Comparison of ENCODE assay signal across 27 mouse cellular contexts in genomic region chr4:99713971-99714370, GRCm38 (mm10). TPM values are rescaled to one million over a fixed set of nuclear protein-coding genes. Genes with fewer than 3 reads are reported as not detected.
DNase-seq lines count a peak whose midpoint lies in the region; ATAC-seq lines count a peak whose summit lies in the region.
"Had no signal": no experiment of that assay in that cellular context is flagged by ENCODE, and none has a peak within 500 bp of the region (broad histone marks: within the 10 kb centered on the region; RNA-seq: fewer than 3 reads in every experiment).

No protein-coding gene starts in this region.

- ATAC-seq in cerebellum, adult (ENCODE audit: insufficient number of reproducible peaks, low FRiP score, low TSS enrichment), result no peak
- ATAC-seq in midbrain, embryonic 16.5 days, result no peak
- ATAC-seq: activated CD4-positive, CD25-positive, alpha-beta regulatory T cell, adult 4 months; CD4-positive, CD25-positive, alpha-beta regulatory T cell, adult 4 months; forebrain, embryonic 14.5 days; forebrain, embryonic 16.5 days; Patski had no signal

- DNase-seq in cerebellum, adult 9-10 months, result peak; percentile 38
- peak; percentile 51 for DNase-seq in heart, adult 11 months
- no peak for DNase-seq in heart, adult 18-20 months
- DNase-seq: adrenal gland, adult 2 months; adrenal gland, postnatal 10 days; adrenal gland, postnatal 25 days; B cell, adult 2 months; cerebellum, adult 11-12 months; cerebellum, adult 2 months; cerebellum, postnatal 10 days; cerebellum, postnatal 25 days; embryo, embryonic 11 days had no signal

- H3K27me3 ChIP-seq in midbrain, embryonic 16.5 days (ENCODE audit: control insufficient read depth, insufficient read depth, low read depth, low read length), result no peaks in the 10 kb centered on the region
- H3K27me3 ChIP-seq: CH12.LX; embryonic facial prominence, embryonic 13.5 days; embryonic facial prominence, embryonic 15.5 days; Patski had no signal

- no peaks in the 10 kb centered on the region for H3K9me3 ChIP-seq in midbrain, embryonic 16.5 days (replicated peaks; ENCODE audit: control insufficient read depth, low read length, poor library complexity, severe bottlenecking)
- H3K9me3 ChIP-seq: embryonic facial prominence, embryonic 13.5 days; embryonic facial prominence, embryonic 15.5 days; forebrain, embryonic 10.5 days; forebrain, embryonic 12.5 days; G1E had no signal

- no peaks in the 10 kb centered on the region; the same call in 1 of the 2 replicates for H3K4me1 ChIP-seq in midbrain, embryonic 16.5 days (ENCODE audit: control insufficient read depth, insufficient read depth, low read length)
- H3K4me1 ChIP-seq: embryonic facial prominence, embryonic 15.5 days had no signal

- no peak overlapping the region for H3K4me2 ChIP-seq in midbrain, embryonic 16.5 days (ENCODE audit: low read length)
- H3K4me2 ChIP-seq: embryonic facial prominence, embryonic 13.5 days; embryonic facial prominence, embryonic 15.5 days; forebrain, embryonic 12.5 days had no signal

- H3K4me3 ChIP-seq in midbrain, embryonic 16.5 days (ENCODE audit: low read depth, low read length), result no peak overlapping the region
- H3K4me3 ChIP-seq: embryonic facial prominence, embryonic 13.5 days; embryonic facial prominence, embryonic 15.5 days; erythroblast, embryonic 14.5 days; forebrain, embryonic 10.5 days; forebrain, embryonic 12.5 days had no signal

- no peaks in the 10 kb centered on the region for H3K36me3 ChIP-seq in midbrain, embryonic 16.5 days (ENCODE audit: control insufficient read depth, insufficient read depth, low read length)
- H3K36me3 ChIP-seq: embryonic facial prominence, embryonic 13.5 days; embryonic facial prominence, embryonic 15.5 days; forebrain, embryonic 12.5 days had no signal

- no peak overlapping the region for H3K27ac ChIP-seq in midbrain, embryonic 16.5 days (ENCODE audit: low read length)
- H3K27ac ChIP-seq: embryonic facial prominence, embryonic 13.5 days; embryonic facial prominence, embryonic 15.5 days; forebrain, embryonic 10.5 days; forebrain, embryonic 12.5 days had no signal

- H3K9ac ChIP-seq in midbrain, embryonic 16.5 days (ENCODE audit: low read depth, low read length), result no peak overlapping the region
- H3K9ac ChIP-seq: embryonic facial prominence, embryonic 13.5 days; embryonic facial prominence, embryonic 15.5 days; forebrain, embryonic 12.5 days had no signal

- WGBS in midbrain, embryonic 16.5 days, result 91% methylated on average over 6 of the region's 6 CpGs

RNA-seq across cellular contexts. Expression of gene Alg6, which starts 1.5 kb away (rescaled TPM):
- total RNA-seq in heart, adult 18-20 months (2021), result 1 to 10 TPM; 5.0 TPM
- polyA plus RNA-seq in midbrain, embryonic 16.5 days (2015; fragmentation: Nextera tagmentation; extraction: Ambion mirVana), result 12.3 and 13.3 TPM in 2 replicates
- polyA plus RNA-seq: erythroblast, embryonic 14.5 days had no signal

RNA-seq across cellular contexts. Expression of gene Foxd3, which starts 57.9 kb away (rescaled TPM):
- total RNA-seq in heart, adult 18-20 months (2021), result under 1 TPM; 0.22 to 0.36 TPM
- polyA plus RNA-seq in midbrain, embryonic 16.5 days (2015; fragmentation: Nextera tagmentation; extraction: Ambion mirVana), result 0.11 and 0.18 TPM in 2 replicates
- total RNA-seq: CH12.LX; common myeloid progenitor, adult 5-6 weeks; G1E had no signal
- polyA plus RNA-seq: activated CD4-positive, CD25-positive, alpha-beta regulatory T cell, adult 4 months; CD4-positive, CD25-positive, alpha-beta regulatory T cell, adult 4 months; erythroblast, embryonic 14.5 days; forebrain, embryonic 14.5 days; G1E; Patski had no signal

Comparison
In these comparisons a context has a peak if more than half of its experiments do, and no peak if none do; other contexts are left out.
1. DNase-seq: peak in cerebellum, adult 9-10 months (single experiment) and heart, adult 11 months (single experiment); none in heart, adult 18-20 months (0 of 2).